Mouse (Mus musculus): ENCODE data around the gene Cd200r3. TPM values are rescaled to one million over a fixed set of nuclear protein-coding genes. Genes with fewer than 3 reads are reported as not detected.

Cd200r3 gene
- total and polyA plus RNA-seq, 2 experiments from 2014 or later = 0.16 TPM; not detected in 1

DNA sequence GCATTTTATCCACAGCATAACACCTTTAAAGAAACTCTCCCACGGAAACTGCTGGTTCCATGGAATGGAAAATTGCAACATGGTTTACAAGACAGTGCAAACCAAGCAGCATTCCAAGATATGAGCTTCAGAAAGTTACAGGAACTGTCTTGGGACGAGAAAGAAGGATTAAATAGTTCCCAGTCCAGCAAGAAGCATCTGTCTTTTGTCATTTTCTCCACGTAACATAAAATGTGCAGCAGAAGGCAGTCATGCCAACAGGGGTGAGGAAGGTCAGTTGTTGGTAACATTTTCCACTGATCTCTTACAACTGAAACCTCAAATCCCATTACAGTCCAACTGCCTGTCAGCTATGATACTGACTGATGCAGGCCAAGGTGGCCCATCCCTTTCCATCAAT is 22.4 kb downstream of the Cd200r3 start:
- ATAC-seq (no peak), DNase-seq (no peak)
- TF ChIP-seq CTCF (IDR thresholded peaks at IDR 0.05; ENCODE audit: low read depth) = no peak
- no peak overlapping the region for H3K4me3 ChIP-seq (ENCODE audit: low read depth, low read length)
- H3K9me3 ChIP-seq (ENCODE audit: low read length) = no peaks in the 10 kb centered on the region
- H3K36me3 ChIP-seq (ENCODE audit: insufficient read depth) = no peaks in the 10 kb centered on the region
- no peaks in the 10 kb centered on the region for H3K4me1 ChIP-seq (ENCODE audit: insufficient read depth)
- no peak overlapping the region for H3K9ac ChIP-seq
- WGBS = 84% methylated on average over 3 of the region's 3 CpGs
- H3K27me3 ChIP-seq (ENCODE audit: insufficient read depth, low read length) = no peaks in the 10 kb centered on the region
- H3K4me2 ChIP-seq (ENCODE audit: low read depth) = no peak overlapping the region
- H3K27ac ChIP-seq (ENCODE audit: low read depth, low read length) = no peak overlapping the region

DNA sequence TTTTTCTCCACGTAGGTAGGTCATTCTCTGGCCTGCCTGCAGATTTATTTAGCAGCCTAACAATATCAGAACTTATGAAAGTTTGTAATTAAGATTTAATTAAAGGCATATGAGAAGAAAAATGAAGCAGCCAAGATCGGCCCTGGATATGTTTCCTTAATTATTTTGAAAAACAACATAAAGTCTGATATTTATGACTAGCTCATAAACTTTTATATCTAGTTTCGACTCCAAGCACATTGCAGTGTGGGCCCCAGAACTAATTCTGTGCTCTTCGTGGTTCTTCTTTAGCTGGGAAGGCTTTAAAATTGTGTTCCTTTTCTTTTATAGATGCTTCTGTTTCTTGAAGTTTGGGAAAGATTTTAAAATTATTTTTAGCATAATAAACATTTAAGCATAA is 23.4 kb downstream of the Cd200r3 start:
- Histone ChIP-seq H3K27me3 (ENCODE audit: insufficient read depth, low read length) (no peaks in the 10 kb centered on the region), H3K9me3 (ENCODE audit: low read length) (no peaks in the 10 kb centered on the region), H3K27ac (ENCODE audit: low read depth, low read length) (no peak overlapping the region), H3K9ac (no peak overlapping the region), H3K4me2 (ENCODE audit: low read depth) (no peak overlapping the region), H3K4me1 (ENCODE audit: insufficient read depth) (no peaks in the 10 kb centered on the region), H3K4me3 (ENCODE audit: low read depth, low read length) (no peak overlapping the region), H3K36me3 (ENCODE audit: insufficient read depth) (no peaks in the 10 kb centered on the region)
- DNase-seq (no peak), ATAC-seq (no peak)
- no peak for TF ChIP-seq CTCF (IDR thresholded peaks at IDR 0.05; ENCODE audit: low read depth)
- 83% methylated on average over 4 of the region's 4 CpGs for WGBS

DNA sequence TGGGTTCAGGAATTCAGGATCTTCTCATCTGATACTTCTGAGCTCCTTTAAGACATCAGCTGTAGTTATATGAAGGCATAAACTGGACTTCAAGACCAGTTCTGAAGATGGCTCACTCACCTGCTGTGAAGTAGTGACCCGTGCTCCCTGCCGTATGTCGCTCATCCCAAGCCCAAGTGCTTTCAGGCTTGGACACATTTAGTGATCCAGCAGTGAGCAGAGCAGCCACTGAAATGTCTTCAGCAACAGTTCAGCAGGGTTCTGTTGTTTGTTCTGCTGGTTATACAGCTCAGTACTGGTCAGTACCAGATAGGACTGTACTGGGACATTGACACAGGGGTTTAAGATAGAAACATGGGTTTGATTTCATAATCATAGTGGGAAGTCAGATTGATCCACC is 24.6 kb downstream of the Cd200r3 start:
- TF ChIP-seq CTCF (IDR thresholded peaks at IDR 0.05; ENCODE audit: low read depth) = no peak
- DNase-seq (no peak), ATAC-seq (no peak)
- H3K27me3 ChIP-seq (ENCODE audit: insufficient read depth, low read length) = no peaks in the 10 kb centered on the region
- H3K4me3 ChIP-seq (ENCODE audit: low read depth, low read length) = no peak overlapping the region
- WGBS = 92% methylated on average over 3 of the region's 3 CpGs
- H3K4me2 ChIP-seq (ENCODE audit: low read depth) = no peak overlapping the region
- H3K27ac ChIP-seq (ENCODE audit: low read depth, low read length) = no peak overlapping the region
- H3K9ac ChIP-seq = no peak overlapping the region
- H3K9me3 ChIP-seq (ENCODE audit: low read length) = no peaks in the 10 kb centered on the region
- no peaks in the 10 kb centered on the region for H3K36me3 ChIP-seq (ENCODE audit: insufficient read depth)
- no peaks in the 10 kb centered on the region for H3K4me1 ChIP-seq (ENCODE audit: insufficient read depth)

GRCm38 (mm10) chr16:44970925-44971324 is 27.4 kb downstream of the Cd200r3 start:
- Histone ChIP-seq H3K9me3 (ENCODE audit: low read length) (no peaks in the 10 kb centered on the region), H3K36me3 (ENCODE audit: insufficient read depth) (no peaks in the 10 kb centered on the region), H3K4me3 (ENCODE audit: low read depth, low read length) (no peak overlapping the region), H3K4me1 (ENCODE audit: insufficient read depth) (no peaks in the 10 kb centered on the region), H3K27me3 (ENCODE audit: insufficient read depth, low read length) (no peaks in the 10 kb centered on the region), H3K9ac (no peak overlapping the region), H3K4me2 (ENCODE audit: low read depth) (no peak overlapping the region), H3K27ac (ENCODE audit: low read depth, low read length) (no peak overlapping the region)
- DNase-seq = no peak
- 80% methylated on average over 4 of the region's 4 CpGs for WGBS
- no peak for TF ChIP-seq CTCF (IDR thresholded peaks at IDR 0.05; ENCODE audit: low read depth)
- no peak for ATAC-seq

DNA sequence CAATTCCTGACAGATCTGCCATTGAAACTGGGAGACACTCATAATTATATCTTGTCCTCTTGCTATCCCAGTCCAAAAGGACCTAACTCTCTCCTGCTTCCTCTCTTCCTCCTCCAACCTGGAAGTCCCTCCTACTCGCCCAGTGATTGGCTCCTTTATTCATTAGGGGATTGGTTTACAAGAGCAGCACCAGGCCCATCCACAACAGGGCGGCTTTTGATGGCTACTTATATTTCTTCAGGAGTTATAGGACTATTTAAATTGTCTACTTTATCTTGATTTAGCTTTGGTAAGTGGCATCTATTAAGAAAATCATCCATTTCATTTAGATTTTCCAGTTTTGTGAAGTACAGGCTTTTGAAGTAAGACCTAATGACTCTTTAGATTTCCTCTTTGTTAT is 30.6 kb downstream of the Cd200r3 start:
- no peaks in the 10 kb centered on the region for H3K27me3 ChIP-seq (ENCODE audit: insufficient read depth, low read length)
- ATAC-seq (no peak), DNase-seq (no peak)
- WGBS = 83% methylated on average over 2 of the region's 2 CpGs
- TF ChIP-seq CTCF (IDR thresholded peaks at IDR 0.05; ENCODE audit: low read depth) = no peak
- H3K4me2 ChIP-seq (ENCODE audit: low read depth) = no peak overlapping the region
- H3K9me3 ChIP-seq (ENCODE audit: low read length) = no peaks in the 10 kb centered on the region
- no peaks in the 10 kb centered on the region for H3K36me3 ChIP-seq (ENCODE audit: insufficient read depth)
- no peak overlapping the region for H3K27ac ChIP-seq (ENCODE audit: low read depth, low read length)
- no peak overlapping the region for H3K4me3 ChIP-seq (ENCODE audit: low read depth, low read length)
- H3K4me1 ChIP-seq (ENCODE audit: insufficient read depth) = no peaks in the 10 kb centered on the region
- no peak overlapping the region for H3K9ac ChIP-seq

DNA sequence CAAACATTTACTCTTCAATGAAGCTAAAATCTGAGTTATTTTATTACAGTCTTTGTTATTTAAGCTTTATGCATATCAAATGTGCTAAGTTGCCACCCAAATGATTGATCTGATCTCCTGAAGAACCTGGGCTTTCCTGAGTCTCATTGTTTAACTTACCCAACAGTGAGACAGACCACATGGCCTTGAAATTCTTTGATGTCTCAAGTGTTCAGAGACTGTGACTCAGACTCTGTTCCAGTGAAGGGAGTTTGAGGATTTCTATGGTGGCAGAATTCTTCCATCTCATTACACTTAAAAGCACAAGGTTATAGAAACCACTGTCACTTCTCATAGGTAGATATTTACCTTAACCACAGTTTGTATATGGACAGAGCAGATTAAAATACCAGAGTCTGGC is 32.6 kb downstream of the Cd200r3 start:
- ATAC-seq = no peak

DNA sequence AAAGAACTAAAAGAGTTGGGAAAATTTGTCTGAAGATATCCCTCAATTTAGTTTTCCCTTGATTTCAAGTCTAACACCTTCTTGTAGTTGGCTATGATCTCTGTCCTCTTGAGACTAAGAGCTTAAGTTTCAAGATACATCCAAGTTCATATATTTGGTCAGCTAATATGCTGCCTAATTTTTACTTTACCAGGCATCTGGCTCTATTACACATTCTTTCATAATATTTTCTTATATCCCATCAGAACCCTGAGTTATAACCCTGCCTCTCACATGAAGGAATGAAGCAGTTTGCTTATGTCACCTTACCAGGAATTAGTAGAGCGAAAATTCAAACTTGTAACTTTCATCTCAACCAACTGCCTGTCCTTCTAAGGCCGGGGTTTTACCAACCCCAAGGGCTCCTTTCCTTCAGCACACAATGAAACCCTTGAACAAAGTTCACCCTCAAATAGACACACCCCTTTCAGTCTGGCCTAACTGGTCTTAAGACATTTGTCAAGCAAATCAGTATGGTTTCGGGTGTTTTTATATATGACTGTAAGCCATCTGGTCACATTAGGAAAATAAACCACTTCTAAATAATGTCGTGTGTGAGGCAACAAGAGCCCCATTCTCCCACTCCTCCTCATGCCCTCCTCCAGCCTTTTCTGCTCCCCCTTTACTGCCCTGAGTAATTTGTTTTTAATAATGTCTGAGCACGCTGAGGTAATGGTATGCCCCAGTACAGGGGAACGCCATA is 33.6 kb downstream of the Cd200r3 start:
- Histone ChIP-seq H3K4me3 (ENCODE audit: low read depth, low read length) (no peak overlapping the region), H3K4me1 (ENCODE audit: insufficient read depth) (no peaks in the 10 kb centered on the region), H3K9me3 (ENCODE audit: low read length) (no peaks in the 10 kb centered on the region), H3K9ac (no peak overlapping the region), H3K27me3 (ENCODE audit: insufficient read depth, low read length) (no peaks in the 10 kb centered on the region), H3K36me3 (ENCODE audit: insufficient read depth) (no peaks in the 10 kb centered on the region), H3K27ac (ENCODE audit: low read depth, low read length) (no peak overlapping the region), H3K4me2 (ENCODE audit: low read depth) (no peak overlapping the region)
- no peak for TF ChIP-seq CTCF (IDR thresholded peaks at IDR 0.05; ENCODE audit: low read depth)
- WGBS = 36% methylated on average over 6 of the region's 6 CpGs
- DNase-seq = no peak
- no peak for ATAC-seq

More for the DNA sequence above, 32.6 kb downstream of the Cd200r3 start:
- Histone ChIP-seq H3K9me3 (ENCODE audit: low read length) (no peaks in the 10 kb centered on the region), H3K4me1 (ENCODE audit: insufficient read depth) (no peaks in the 10 kb centered on the region), H3K4me2 (ENCODE audit: low read depth) (no peak overlapping the region), H3K27me3 (ENCODE audit: insufficient read depth, low read length) (no peaks in the 10 kb centered on the region), H3K4me3 (ENCODE audit: low read depth, low read length) (no peak overlapping the region), H3K36me3 (ENCODE audit: insufficient read depth) (no peaks in the 10 kb centered on the region), H3K27ac (ENCODE audit: low read depth, low read length) (no peak overlapping the region), H3K9ac (no peak overlapping the region)
- no peak for DNase-seq
- TF ChIP-seq CTCF (IDR thresholded peaks at IDR 0.05; ENCODE audit: low read depth) = no peak

Measured in forebrain, postnatal 0 days (tissue).